Mouse (Mus musculus): ENCODE data around the gene Chrm3. TPM values are rescaled to one million over a fixed set of nuclear protein-coding genes. Genes with fewer than 3 reads are reported as not detected.

Chrm3 gene
- polyA plus RNA-seq, 1 experiment, result 36.0 TPM

DNA sequence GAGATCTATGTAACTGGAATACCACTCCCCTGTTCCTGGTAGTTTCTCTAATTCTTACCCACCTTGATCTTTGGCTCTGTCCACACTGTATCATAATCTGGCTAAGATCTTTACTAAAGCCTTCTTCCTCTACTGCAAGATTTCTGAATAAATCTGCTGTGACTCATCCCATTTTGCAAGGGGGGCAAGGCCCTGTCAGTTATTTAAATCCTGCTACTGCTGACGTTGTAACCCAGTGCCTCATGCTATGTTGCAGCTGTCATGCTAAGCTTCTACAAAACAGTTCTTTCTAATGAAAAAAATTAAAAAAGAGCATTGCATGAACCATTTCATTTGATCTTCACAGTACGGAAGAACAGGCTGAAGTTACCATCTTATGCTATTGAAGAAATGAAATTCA is 248.4 kb downstream of the Chrm3 start:
- Histone ChIP-seq H3K4me1 (ENCODE audit: control insufficient read depth, insufficient read depth, low read length) (no peaks in the 10 kb centered on the region; the same call in 1 of the 2 replicates), H3K27ac (ENCODE audit: insufficient read depth, low read length) (no peak overlapping the region), H3K4me3 (ENCODE audit: insufficient read depth, low read length) (no peak overlapping the region)
- TF ChIP-seq POLR2A (IDR thresholded peaks at IDR 0.05; ENCODE audit: extremely low read depth, insufficient read depth, low read length) (no peak), CTCF (IDR thresholded peaks at IDR 0.05; ENCODE audit: extremely low read depth, insufficient read depth, low read length) (no peak)

DNA sequence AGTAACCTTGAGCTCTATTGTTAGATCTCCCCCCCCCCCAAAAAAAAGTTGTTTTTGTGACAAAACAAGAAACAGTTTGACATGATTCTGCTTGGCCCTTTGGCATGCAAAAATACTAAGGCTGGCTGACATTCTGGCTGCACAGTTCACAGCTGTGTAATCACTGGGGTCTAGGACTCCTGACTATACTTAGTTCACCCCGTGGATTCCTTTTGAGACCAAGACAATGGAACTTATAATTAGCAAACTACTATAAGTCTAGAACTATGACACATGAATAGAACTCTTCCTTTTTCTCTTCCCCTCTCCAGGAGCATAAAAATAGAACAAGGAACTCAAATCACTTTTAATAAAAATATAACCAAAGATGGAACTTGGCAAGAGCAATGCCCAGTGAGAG is 251.1 kb downstream of the Chrm3 start:
- no peak for TF ChIP-seq CTCF (IDR thresholded peaks at IDR 0.05; ENCODE audit: extremely low read depth, insufficient read depth, low read length)
- no peak for TF ChIP-seq POLR2A (IDR thresholded peaks at IDR 0.05; ENCODE audit: extremely low read depth, insufficient read depth, low read length)

DNA sequence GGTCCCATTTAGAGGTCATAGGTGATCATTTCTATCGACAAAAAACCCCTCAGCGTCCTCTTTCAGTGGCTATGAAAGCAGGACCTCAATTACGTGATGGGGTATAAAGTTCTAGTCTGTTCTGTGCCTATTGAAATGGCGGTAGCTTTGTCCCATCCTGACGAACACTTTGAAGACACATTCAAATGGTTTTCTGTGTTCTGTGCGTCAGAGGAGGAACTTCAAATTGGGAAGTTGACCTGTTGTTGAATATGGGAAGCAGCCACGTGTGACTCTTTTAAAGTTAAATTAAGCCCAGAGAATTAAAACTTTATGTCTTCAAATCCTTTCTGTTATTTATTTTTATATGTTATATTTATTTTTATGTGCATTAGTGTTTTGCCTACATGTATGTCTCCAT is 253.3 kb downstream of the Chrm3 start:
- Histone ChIP-seq H3K4me3 (ENCODE audit: insufficient read depth, low read length) (no peak overlapping the region), H3K27ac (ENCODE audit: insufficient read depth, low read length) (no peak overlapping the region), H3K4me1 (ENCODE audit: control insufficient read depth, insufficient read depth, low read length) (no peaks in the 10 kb centered on the region)
- TF ChIP-seq POLR2A (IDR thresholded peaks at IDR 0.05; ENCODE audit: extremely low read depth, insufficient read depth, low read length) (no peak), CTCF (IDR thresholded peaks at IDR 0.05; ENCODE audit: extremely low read depth, insufficient read depth, low read length) (no peak)

More for the DNA sequence above, 251.1 kb downstream of the Chrm3 start:
- Histone ChIP-seq H3K4me1 (ENCODE audit: control insufficient read depth, insufficient read depth, low read length) (no peaks in the 10 kb centered on the region; the same call in 1 of the 2 replicates), H3K27ac (ENCODE audit: insufficient read depth, low read length) (no peak overlapping the region), H3K4me3 (ENCODE audit: insufficient read depth, low read length) (no peak overlapping the region)

DNA sequence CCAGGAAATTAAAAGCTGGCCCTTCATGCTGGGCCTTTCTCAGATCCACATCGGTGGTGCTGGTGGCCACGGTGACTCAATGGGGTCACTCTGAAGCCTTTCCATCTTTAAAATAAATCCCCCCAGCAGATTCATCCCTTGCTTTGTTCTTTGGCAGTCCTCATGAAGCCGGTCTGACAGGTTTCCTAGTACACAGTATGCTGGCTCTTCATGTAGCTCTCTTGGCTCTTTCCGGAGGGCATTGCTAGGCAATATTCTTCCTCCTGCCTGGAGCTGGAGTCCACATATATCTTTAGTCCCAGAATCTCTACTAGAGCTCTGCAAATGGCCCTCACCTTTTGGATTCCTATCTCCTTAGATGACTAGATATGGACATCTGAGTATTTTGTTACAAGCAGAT is 269.9 kb downstream of the Chrm3 start:
- Histone ChIP-seq H3K4me1 (ENCODE audit: control insufficient read depth, insufficient read depth, low read length) (no peaks in the 10 kb centered on the region; the same call in 1 of the 2 replicates), H3K27ac (ENCODE audit: insufficient read depth, low read length) (no peak overlapping the region), H3K4me3 (ENCODE audit: insufficient read depth, low read length) (no peak overlapping the region)
- TF ChIP-seq POLR2A (IDR thresholded peaks at IDR 0.05; ENCODE audit: extremely low read depth, insufficient read depth, low read length) (no peak), CTCF (IDR thresholded peaks at IDR 0.05; ENCODE audit: extremely low read depth, insufficient read depth, low read length) (no peak)

DNA sequence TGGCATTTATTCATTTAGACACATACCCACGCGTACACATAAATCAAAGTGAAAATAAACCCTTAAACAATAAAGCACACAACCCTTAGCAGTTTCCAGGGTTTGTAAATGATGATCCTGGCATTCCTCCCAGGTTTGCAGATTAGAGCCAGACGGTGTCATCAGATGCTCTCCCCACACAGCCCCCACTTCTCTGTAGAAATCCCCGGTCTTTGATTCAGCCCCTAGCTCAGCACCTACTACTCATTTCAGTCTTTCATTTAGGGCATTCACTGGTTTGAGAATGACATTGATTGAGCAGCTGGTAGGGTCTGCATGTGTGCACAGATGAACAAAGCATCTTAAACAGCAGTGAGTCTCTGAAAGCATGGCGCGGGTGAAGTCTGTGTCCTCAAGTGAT is 274.3 kb downstream of the Chrm3 start:
- no peak for TF ChIP-seq POLR2A (IDR thresholded peaks at IDR 0.05; ENCODE audit: extremely low read depth, insufficient read depth, low read length)
- no peak for TF ChIP-seq CTCF (IDR thresholded peaks at IDR 0.05; ENCODE audit: extremely low read depth, insufficient read depth, low read length)
- Histone ChIP-seq H3K4me3 (ENCODE audit: insufficient read depth, low read length) (no peak overlapping the region), H3K27ac (ENCODE audit: insufficient read depth, low read length) (no peak overlapping the region), H3K4me1 (ENCODE audit: control insufficient read depth, insufficient read depth, low read length) (no peaks in the 10 kb centered on the region; the same call in 1 of the 2 replicates)

DNA sequence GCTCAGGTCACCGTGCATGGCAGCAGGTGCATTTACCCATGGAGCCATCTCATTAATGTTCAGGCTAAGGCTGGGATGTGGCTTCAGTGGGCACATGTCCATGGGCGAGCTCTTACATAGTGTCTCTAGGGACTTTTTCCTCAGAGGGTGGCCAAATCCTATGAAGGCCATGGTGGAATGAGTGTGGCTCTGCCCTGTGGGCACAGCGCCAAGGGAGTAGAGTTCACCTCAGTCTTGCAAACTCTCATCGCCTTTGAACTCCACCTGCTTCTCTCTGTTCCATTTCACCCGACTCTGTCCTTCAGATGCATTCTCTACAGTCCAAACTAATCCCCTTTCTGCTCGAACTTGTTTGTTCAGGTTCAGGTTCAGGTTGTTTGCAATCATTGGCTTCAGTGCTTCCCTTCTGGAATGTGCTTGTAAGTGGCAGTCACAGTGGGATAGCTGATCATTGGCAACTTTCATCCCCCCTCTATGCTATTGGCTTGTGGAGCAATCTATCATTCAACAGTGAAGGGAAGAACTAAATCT is 278.7 kb downstream of the Chrm3 start:
- H3K4me3 ChIP-seq (ENCODE audit: insufficient read depth, low read length), result no peak overlapping the region

DNA sequence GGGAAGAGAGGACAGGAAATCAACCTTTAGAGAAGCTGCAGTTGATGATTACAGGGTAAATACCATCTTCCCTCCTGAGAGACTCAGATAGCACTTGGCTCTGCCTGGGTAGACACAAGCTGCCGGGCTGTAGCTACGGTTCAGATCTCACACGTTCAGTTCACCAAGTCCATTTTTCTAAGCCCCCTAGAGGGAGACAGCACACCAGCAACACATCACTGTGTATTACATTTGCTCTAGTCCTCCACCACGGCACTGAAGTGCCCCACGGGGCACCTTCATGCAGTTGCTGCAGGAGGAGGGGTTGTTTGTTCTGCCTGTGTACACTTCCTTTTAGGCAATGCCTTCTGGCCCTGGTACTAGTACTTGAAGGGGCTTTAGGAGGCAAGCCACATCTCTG is 289.5 kb downstream of the Chrm3 start:
- Histone ChIP-seq H3K4me3 (ENCODE audit: insufficient read depth, low read length) (no peak overlapping the region), H3K4me1 (ENCODE audit: control insufficient read depth, insufficient read depth, low read length) (no peaks in the 10 kb centered on the region), H3K27ac (ENCODE audit: insufficient read depth, low read length) (no peak overlapping the region)
- no peak for TF ChIP-seq POLR2A (IDR thresholded peaks at IDR 0.05; ENCODE audit: extremely low read depth, insufficient read depth, low read length)
- peak; percentile 60 for TF ChIP-seq CTCF (IDR thresholded peaks at IDR 0.05; ENCODE audit: extremely low read depth, insufficient read depth, low read length)

More for the DNA sequence above, 278.7 kb downstream of the Chrm3 start:
- no peak overlapping the region for H3K27ac ChIP-seq (ENCODE audit: insufficient read depth, low read length)
- H3K4me1 ChIP-seq (ENCODE audit: control insufficient read depth, insufficient read depth, low read length), result no peaks in the 10 kb centered on the region; the same call in 1 of the 2 replicates
- TF ChIP-seq POLR2A (IDR thresholded peaks at IDR 0.05; ENCODE audit: extremely low read depth, insufficient read depth, low read length) (no peak), CTCF (IDR thresholded peaks at IDR 0.05; ENCODE audit: extremely low read depth, insufficient read depth, low read length) (no peak)

DNA sequence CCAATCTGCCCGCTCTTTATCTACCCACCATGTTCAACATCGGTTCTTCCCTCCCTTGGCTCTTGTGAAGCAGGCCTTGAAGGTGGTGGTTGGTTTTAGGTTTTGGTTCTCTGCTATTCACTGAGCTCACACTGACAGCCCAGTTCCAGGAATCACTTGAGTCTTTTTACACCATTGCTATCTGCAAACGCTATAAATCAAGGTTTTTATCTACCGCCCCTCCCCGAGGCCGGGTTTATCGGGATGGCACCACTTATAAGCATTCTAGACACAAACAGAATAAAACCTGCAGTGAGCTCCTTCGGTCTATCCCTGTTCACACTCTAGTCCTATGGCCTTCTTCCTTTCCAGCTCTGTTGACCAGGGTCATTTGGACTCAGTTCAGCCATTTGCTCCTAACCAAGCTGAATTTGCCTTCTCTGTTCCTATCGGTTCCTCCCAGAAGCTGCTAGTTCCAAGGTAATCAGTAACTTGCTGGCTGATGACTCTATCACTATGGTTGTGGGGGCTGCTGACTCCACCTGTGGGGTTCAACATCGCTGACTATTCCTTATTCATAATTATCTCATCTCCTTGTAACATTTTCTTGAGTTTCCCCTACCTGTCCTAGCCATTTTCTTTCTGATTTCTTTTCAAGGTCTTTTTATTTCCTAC is 291.6 kb downstream of the Chrm3 start:
- TF ChIP-seq CTCF (IDR thresholded peaks at IDR 0.05; ENCODE audit: extremely low read depth, insufficient read depth, low read length), result no peak
- TF ChIP-seq POLR2A (IDR thresholded peaks at IDR 0.05; ENCODE audit: extremely low read depth, insufficient read depth, low read length), result no peak
- H3K4me3 ChIP-seq (ENCODE audit: insufficient read depth, low read length), result no peak overlapping the region
- no peaks in the 10 kb centered on the region for H3K4me1 ChIP-seq (ENCODE audit: control insufficient read depth, insufficient read depth, low read length)
- no peak overlapping the region for H3K27ac ChIP-seq (ENCODE audit: insufficient read depth, low read length)

DNA sequence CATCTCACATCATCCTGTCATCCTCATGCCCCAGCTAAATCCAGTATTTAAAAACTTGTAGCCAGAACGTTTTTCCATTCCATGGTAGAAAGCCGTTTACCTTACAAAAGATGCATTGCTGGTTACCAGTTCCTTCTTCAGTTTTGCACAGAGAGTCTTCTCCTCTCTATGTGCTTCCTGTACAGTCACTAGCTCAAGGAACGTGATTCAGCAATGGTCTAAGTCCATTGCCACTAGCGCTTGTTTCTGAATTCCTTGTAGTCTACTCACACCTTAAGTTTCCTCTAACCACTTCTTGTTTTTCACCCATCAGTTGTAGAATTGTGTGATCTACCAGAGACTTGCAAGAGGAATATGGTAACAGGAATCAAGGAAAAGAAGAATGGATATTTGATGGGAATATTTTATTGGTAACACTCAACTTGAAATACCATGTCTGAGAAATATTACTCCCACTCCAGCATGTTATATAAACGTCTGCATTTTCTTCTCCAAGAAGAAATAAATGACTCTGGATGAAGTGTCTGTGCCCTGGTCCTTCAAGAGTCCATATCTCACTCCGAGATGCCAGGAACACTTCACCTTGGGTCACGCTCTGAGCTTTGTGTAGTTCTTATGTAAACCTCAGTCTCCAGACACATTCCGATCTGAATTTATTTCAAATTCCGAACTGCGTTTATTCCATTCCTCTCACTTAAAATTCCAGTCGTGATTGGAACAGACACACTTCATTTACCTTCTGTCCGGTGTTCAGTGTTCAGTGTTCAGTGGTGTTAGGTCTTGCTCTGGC is 293.6 kb downstream of the Chrm3 start:
- H3K4me3 ChIP-seq (ENCODE audit: insufficient read depth, low read length), result no peak overlapping the region
- no peak overlapping the region for H3K27ac ChIP-seq (ENCODE audit: insufficient read depth, low read length)
- H3K4me1 ChIP-seq (ENCODE audit: control insufficient read depth, insufficient read depth, low read length), result no peaks in the 10 kb centered on the region
- TF ChIP-seq CTCF (IDR thresholded peaks at IDR 0.05; ENCODE audit: extremely low read depth, insufficient read depth, low read length), result no peak
- TF ChIP-seq POLR2A (IDR thresholded peaks at IDR 0.05; ENCODE audit: extremely low read depth, insufficient read depth, low read length), result no peak
